Mouse (Mus musculus) liver, adult 2 months (tissue): ENCODE data around the gene Epha6. TPM values are rescaled to one million over a fixed set of nuclear protein-coding genes. Genes with fewer than 3 reads are reported as not detected.

Source experiments
- DNase-seq: peaks from one replicate; pipeline ENCODE4 v3.0.0-alpha.2; 2011; ENCODE audit warnings: low read depth, low spot score; ENCODE audit errors: extremely low read depth
- H3K27ac ChIP-seq: fragments of 200-500 bp; replicated peaks from 2 replicates; pipeline ENCODE4 v1.5.1; 2012; ENCODE audit warnings: low read depth, mild to moderate bottlenecking, control low read depth, inconsistent platforms, low read length; ENCODE audit not compliant: insufficient read depth
- H3K27me3 ChIP-seq: fragments of 200-500 bp; 2 replicates; pipeline ENCODE4 v1.6.1; 2012; ENCODE audit warnings: mild to moderate bottlenecking, moderate library complexity, low read length, inconsistent platforms; ENCODE audit not compliant: control insufficient read depth, insufficient read depth
- H3K36me3 ChIP-seq: fragments of 200-500 bp; 2 replicates; pipeline ENCODE4 v1.6.1; 2012; ENCODE audit warnings: low read length, inconsistent platforms; ENCODE audit not compliant: control insufficient read depth, insufficient read depth
- H3K4me1 ChIP-seq: fragments of 200-500 bp; 2 replicates; pipeline ENCODE4 v1.6.1; 2011; ENCODE audit warnings: low read length; ENCODE audit not compliant: control insufficient read depth, insufficient read depth
- H3K4me3 ChIP-seq: fragments of 200-500 bp; 2 replicates; pipeline ENCODE4 v1.5.1; 2011; ENCODE audit warnings: low read depth, mild to moderate bottlenecking, control low read depth, low read length, moderate library complexity; ENCODE audit not compliant: insufficient read depth
- H3K79me2 ChIP-seq: fragments of 200-500 bp; 2 replicates; pipeline ENCODE4 v1.6.1; 2012; ENCODE audit warnings: inconsistent platforms, mild to moderate bottlenecking, low read length, moderate library complexity; ENCODE audit not compliant: control insufficient read depth, insufficient read depth
- H3K9ac ChIP-seq: fragments of 200-500 bp; 2 replicates; pipeline ENCODE4 v1.6.1; 2012; ENCODE audit warnings: low read depth, mild to moderate bottlenecking, control low read depth, inconsistent platforms, low read length
- CTCF ChIP-seq: fragments of 200-500 bp; IDR thresholded peaks from 2 replicates; pipeline ENCODE4 v1.5.1; 2011; ENCODE audit warnings: low read depth, low read length, control low read depth
- POLR2A ChIP-seq: fragments of 200-500 bp; IDR thresholded peaks from 2 replicates; pipeline ENCODE4 v1.6.1; 2011; ENCODE audit warnings: low read length, control low read depth; ENCODE audit not compliant: insufficient read depth; ENCODE audit errors: extremely low read depth
- WGBS: fragments of 180-500 bp; shearing (Covaris S2); methylation state at CpG from one replicate; pipeline ENCODE4 v1.1.7; 2018; 5-methylcytosine and 5-hydroxymethylcytosine counted together
- polyA plus RNA-seq: library from polyadenylated mRNA; depleted of rRNA; stranded (reverse); fragments of >200 nt; gene quantifications from 2 replicates; pipeline ENCODE4 v1.2.3, GENCODE M21; 2012
- total RNA-seq: library from RNA; depleted of rRNA; stranded (reverse); fragments of >200 nt; gene quantifications from 2 replicates; pipeline ENCODE4 v1.2.3, GENCODE M21; 2014

Epha6 gene
- total and polyA plus RNA-seq, 2 experiments: not detected

DNA sequence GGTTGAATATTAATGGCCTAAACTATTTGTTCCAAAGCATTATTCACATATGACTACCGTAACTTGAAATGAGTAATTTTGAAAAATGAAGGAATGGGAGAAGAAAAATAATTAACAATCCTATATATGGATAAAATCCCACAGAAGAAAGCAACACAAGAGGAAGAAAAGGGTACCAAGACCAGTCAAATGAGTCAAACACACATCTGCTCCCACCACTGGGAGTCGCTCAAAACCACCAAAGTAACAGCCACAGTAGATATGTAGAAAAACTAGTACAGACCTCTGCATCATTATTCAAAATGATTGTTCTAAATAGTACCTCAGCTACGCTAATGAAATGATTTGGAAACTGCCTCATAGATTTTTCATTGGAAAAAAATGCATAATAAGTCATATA is 20.0 kb downstream of the Epha6 start:
- no peaks in the 10 kb centered on the region for H3K79me2 ChIP-seq
- H3K36me3 ChIP-seq: no peaks in the 10 kb centered on the region
- 73% methylated on average over 3 of the region's 3 CpGs for whole genome bisulfite sequencing
- no peaks in the 10 kb centered on the region for H3K27me3 ChIP-seq
- no peak overlapping the region for H3K27ac ChIP-seq
- no peak for TF ChIP-seq CTCF
- no peak for TF ChIP-seq POLR2A
- DNase-seq: no peak
- no peak overlapping the region for H3K4me3 ChIP-seq
- no peak overlapping the region for H3K9ac ChIP-seq
- H3K4me1 ChIP-seq: no peaks in the 10 kb centered on the region

DNA sequence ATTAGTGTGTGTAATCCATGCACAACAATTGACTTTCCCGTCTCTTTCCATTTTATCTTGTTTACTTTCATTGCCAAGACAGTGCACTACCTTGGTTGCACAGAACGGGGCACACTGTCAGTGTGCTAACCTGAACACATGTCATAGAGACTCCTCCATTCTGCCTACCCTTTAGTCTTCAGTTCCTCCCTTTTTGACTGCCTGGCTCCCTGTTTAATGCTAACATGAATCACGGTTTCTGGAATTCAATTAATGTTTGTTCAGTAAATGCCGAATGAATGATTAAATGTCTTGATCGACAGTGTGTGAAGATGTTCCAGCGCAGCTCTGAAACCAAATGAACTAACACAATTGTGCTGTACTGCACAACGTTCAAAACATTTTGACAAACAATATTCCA is 20.6 kb downstream of the Epha6 start:
- no peak overlapping the region for H3K27ac ChIP-seq
- H3K27me3 ChIP-seq: no peaks in the 10 kb centered on the region
- H3K79me2 ChIP-seq: no peaks in the 10 kb centered on the region
- no peaks in the 10 kb centered on the region for H3K36me3 ChIP-seq
- H3K4me3 ChIP-seq: no peak overlapping the region
- no peak for DNase-seq
- TF ChIP-seq POLR2A: no peak
- no peak for TF ChIP-seq CTCF
- no peak overlapping the region for H3K9ac ChIP-seq
- H3K4me1 ChIP-seq: no peaks in the 10 kb centered on the region
- WGBS: 74% methylated on average over 7 of the region's 7 CpGs

- Histone ChIP-seq H3K27me3 (no peaks in the 10 kb centered on the region), H3K4me3 (no peak overlapping the region), H3K9ac (no peak overlapping the region), H3K36me3 (no peaks in the 10 kb centered on the region), H3K79me2 (no peaks in the 10 kb centered on the region), H3K27ac (no peak overlapping the region), H3K4me1 (no peaks in the 10 kb centered on the region)
- TF ChIP-seq POLR2A (no peak), CTCF (no peak)
- WGBS: 50% methylated on average over 2 of the region's 2 CpGs
- DNase-seq: no peak
Measured at GRCm38 (mm10) chr16:60570546-60570945, 34.8 kb downstream of the Epha6 start.

DNA sequence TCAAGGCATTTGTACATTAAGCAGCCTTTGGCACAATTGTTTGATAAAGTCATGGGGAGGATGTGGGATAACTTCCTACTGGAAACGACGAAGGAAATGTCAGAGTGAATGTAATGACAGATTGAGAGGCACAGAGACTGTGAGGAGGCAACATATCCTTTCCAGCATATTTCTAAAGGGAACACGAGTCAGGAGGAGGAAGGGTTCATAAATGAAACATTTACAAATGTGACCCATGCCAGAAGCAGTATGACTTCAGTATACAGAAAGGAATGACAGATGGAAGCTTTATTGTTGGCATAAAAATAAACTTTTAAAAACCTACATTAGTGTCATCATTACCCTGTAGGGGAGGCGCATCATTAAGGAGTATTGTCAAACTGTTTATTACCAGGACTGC is 60.9 kb downstream of the Epha6 start:
- no peaks in the 10 kb centered on the region for H3K27me3 ChIP-seq
- no peaks in the 10 kb centered on the region for H3K36me3 ChIP-seq
- WGBS: 57% methylated on average over 4 of the region's 4 CpGs
- H3K4me3 ChIP-seq: no peak overlapping the region
- H3K27ac ChIP-seq: no peak overlapping the region
- no peaks in the 10 kb centered on the region for H3K79me2 ChIP-seq
- DNase-seq: no peak
- no peaks in the 10 kb centered on the region for H3K4me1 ChIP-seq
- H3K9ac ChIP-seq: no peak overlapping the region
- no peak for TF ChIP-seq CTCF
- no peak for TF ChIP-seq POLR2A

DNA sequence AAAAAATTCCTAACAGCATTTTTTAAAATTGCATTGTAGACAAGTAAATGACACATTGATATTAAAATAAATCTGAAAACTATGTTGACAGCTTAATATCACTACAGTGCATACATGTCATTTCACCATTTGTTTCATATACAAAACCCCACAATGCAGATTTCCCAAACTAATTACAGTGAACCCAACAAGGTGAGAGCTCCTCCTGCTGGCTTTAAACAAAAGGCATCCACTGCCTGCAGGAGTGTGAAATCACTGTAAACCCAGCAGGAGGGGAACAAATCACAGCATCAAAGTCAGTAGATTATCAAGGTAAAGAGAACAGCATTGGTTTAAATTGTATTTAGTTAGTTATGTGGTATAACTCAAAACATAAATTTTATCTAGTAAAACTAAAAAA is 67.1 kb downstream of the Epha6 start:
- no peak for DNase-seq
- Histone ChIP-seq H3K4me3 (no peak overlapping the region), H3K79me2 (no peaks in the 10 kb centered on the region), H3K9ac (no peak overlapping the region), H3K27me3 (no peaks in the 10 kb centered on the region), H3K36me3 (no peaks in the 10 kb centered on the region), H3K27ac (no peak overlapping the region), H3K4me1 (no peaks in the 10 kb centered on the region)
- no peak for TF ChIP-seq CTCF
- TF ChIP-seq POLR2A: no peak

- WGBS: 89% methylated on average over 3 of the region's 3 CpGs
Measured at GRCm38 (mm10) chr16:60509707-60510106, 95.6 kb downstream of the Epha6 start.

More at GRCm38 (mm10) chr16:60509707-60510106, 95.6 kb downstream of the Epha6 start:
- TF ChIP-seq POLR2A (no peak), CTCF (no peak)
- no peaks in the 10 kb centered on the region for H3K27me3 ChIP-seq
- H3K27ac ChIP-seq: no peak overlapping the region
- H3K36me3 ChIP-seq: no peaks in the 10 kb centered on the region
- no peaks in the 10 kb centered on the region for H3K4me1 ChIP-seq
- no peaks in the 10 kb centered on the region for H3K79me2 ChIP-seq
- H3K4me3 ChIP-seq: no peak overlapping the region
- no peak for DNase-seq
- no peak overlapping the region for H3K9ac ChIP-seq
